In genomic region chr10:14358271-14358670, GRCm38 (mm10) we compare ENCODE assay signal across 18 mouse cellular contexts.
"Had no signal": no experiment of that assay in that cellular context is flagged by ENCODE, and none has a peak within 500 bp of the region (broad histone marks: within the 10 kb centered on the region; RNA-seq: fewer than 3 reads in every experiment).

No protein-coding gene starts in this region.

- H3K27ac ChIP-seq: limb, embryonic 12.5 days; limb, embryonic 15.5 days; liver, embryonic 14.5 days; lung, embryonic 15.5 days; midbrain, embryonic 10.5 days; midbrain, embryonic 13.5 days had no signal

- H3K4me3 ChIP-seq: limb, embryonic 12.5 days; limb, embryonic 15.5 days; lung, embryonic 15.5 days; megakaryocyte, embryonic 14.5 days; midbrain, embryonic 10.5 days; midbrain, embryonic 13.5 days had no signal

- DNase-seq: kidney, adult 18-20 months; kidney, adult 9 months; kidney, postnatal 14 days; kidney, postnatal 4 days; left cerebral cortex, postnatal 4 days; liver, postnatal 0 days; lung, postnatal 10 days; lung, postnatal 36 days; thymus, adult 18-20 months; thymus, postnatal 36 days had no signal

- H3K36me3 ChIP-seq: limb, embryonic 12.5 days; limb, embryonic 15.5 days; lung, embryonic 15.5 days; midbrain, embryonic 10.5 days; midbrain, embryonic 13.5 days had no signal

- H3K9me3 ChIP-seq: limb, embryonic 12.5 days; limb, embryonic 15.5 days; lung, embryonic 15.5 days; megakaryocyte, embryonic 14.5 days; midbrain, embryonic 10.5 days; midbrain, embryonic 13.5 days had no signal

- H3K27me3 ChIP-seq: limb, embryonic 12.5 days; limb, embryonic 15.5 days; lung, embryonic 15.5 days; megakaryocyte, embryonic 14.5 days; midbrain, embryonic 13.5 days had no signal

- H3K9ac ChIP-seq: limb, embryonic 12.5 days; limb, embryonic 15.5 days; liver, embryonic 14.5 days; liver, postnatal 0 days; lung, embryonic 15.5 days; midbrain, embryonic 13.5 days had no signal

- ATAC-seq: liver, postnatal 0 days; midbrain, embryonic 13.5 days had no signal

- H3K4me1 ChIP-seq: limb, embryonic 12.5 days; limb, embryonic 15.5 days; lung, embryonic 15.5 days; megakaryocyte, embryonic 14.5 days; midbrain, embryonic 10.5 days; midbrain, embryonic 13.5 days had no signal

- H3K4me2 ChIP-seq: limb, embryonic 12.5 days; limb, embryonic 15.5 days; liver, embryonic 11.5 days; lung, embryonic 15.5 days; midbrain, embryonic 13.5 days had no signal
